Mouse (Mus musculus) limb, embryonic 15.5 days (tissue): ENCODE measurements at regions not wholly inside any gene's neighbourhood (a gene's known extent, or its start where the extent isn't known, plus 50 kb on each side); places are given as distances from the start of the nearest gene placed in this dataset.
"Not testable (repeated sequence)": the region's sequence is repeated elsewhere in the genome, so short reads cannot be mapped to it uniquely, and the experiment has no call there.

Source experiments
- ATAC-seq: fragments of 200-750 bp; cut with Nextera tagmentation; 2 replicates; pipeline ENCODE4 v1.8.0; 2017; ENCODE audit warnings: low read depth, moderate TSS enrichment; ENCODE audit not compliant: insufficient number of reproducible peaks, low FRiP score, low TSS enrichment
- H3K27ac ChIP-seq: fragments of 300-500 bp; sonication (generic); 2 replicates; pipeline ENCODE4 v1.5.1; 2015; ENCODE audit warnings: moderate library complexity, mild to moderate bottlenecking, inconsistent platforms
- H3K27me3 ChIP-seq: fragments of 300-500 bp; sonication (generic); 2 replicates; pipeline ENCODE4 v1.6.1; 2015; ENCODE audit warnings: inconsistent platforms
- H3K36me3 ChIP-seq: fragments of 300-500 bp; sonication (generic); 2 replicates; pipeline ENCODE4 v1.6.1; 2015; ENCODE audit warnings: inconsistent platforms
- H3K4me1 ChIP-seq: fragments of 300-500 bp; sonication (generic); 2 replicates; pipeline ENCODE4 v1.6.1; 2015; ENCODE audit warnings: inconsistent platforms
- H3K4me2 ChIP-seq: fragments of 300-500 bp; sonication (generic); 2 replicates; pipeline ENCODE4 v1.6.1; 2015; ENCODE audit warnings: mild to moderate bottlenecking, inconsistent platforms
- H3K4me3 ChIP-seq: fragments of 300-500 bp; sonication (generic); 2 replicates; pipeline ENCODE4 v1.5.1; 2015; ENCODE audit warnings: mild to moderate bottlenecking, inconsistent platforms
- H3K9ac ChIP-seq: fragments of 300-500 bp; sonication (generic); 2 replicates; pipeline ENCODE4 v1.6.1; 2015; ENCODE audit warnings: inconsistent platforms
- H3K9me3 ChIP-seq: fragments of 300-500 bp; sonication (generic); 2 replicates; pipeline ENCODE4 v1.6.1; 2016; ENCODE audit warnings: inconsistent platforms
- WGBS: fragments of 180-500 bp; shearing (Covaris S2); methylation state at CpG from one replicate; pipeline ENCODE4 v1.1.7; 2015; 5-methylcytosine and 5-hydroxymethylcytosine counted together

DNA sequence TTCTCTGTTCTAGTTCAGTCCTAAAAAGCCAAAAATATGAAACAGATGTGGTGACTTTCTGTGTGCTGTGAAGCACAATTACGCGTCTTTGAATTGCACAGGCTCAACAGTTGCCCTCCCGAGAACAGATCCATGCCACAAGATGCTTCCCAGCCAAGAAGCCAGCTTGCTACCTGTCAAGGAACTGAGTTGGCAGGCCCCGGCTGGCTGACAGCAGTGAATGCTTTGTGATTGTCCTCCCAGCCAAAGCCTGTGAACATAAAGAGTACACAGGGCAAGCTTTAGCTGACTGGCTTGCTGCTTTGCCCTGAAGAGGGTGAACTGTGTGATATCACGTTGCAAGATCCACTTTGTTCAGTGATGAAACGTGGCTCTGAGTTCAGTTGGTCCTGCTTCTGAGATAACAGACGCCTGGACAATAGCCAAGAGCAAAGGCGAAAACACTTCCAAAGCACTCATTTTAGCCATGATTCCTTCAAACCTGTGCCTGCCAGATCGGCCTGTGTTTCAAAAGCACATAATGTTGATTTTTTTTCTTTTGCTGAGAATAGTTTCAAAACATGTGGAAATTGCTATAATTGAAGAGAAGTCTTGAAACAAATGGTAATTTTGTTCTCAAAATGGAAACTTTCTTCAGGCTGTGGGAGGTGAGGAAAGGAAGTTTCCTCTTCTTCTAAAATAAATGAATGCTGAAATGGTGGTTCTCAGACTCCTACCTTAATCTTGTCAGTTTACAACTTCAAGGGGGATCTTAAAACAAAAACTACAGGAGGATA lies 173.5 kb upstream of the Arrdc3 start:
- 25% methylated on average over 9 of the region's 9 CpGs for WGBS
- Histone ChIP-seq H3K27me3 (no peaks in the 10 kb centered on the region), H3K4me3 (no peak overlapping the region), H3K27ac (no peak overlapping the region), H3K9me3 (no peaks in the 10 kb centered on the region), H3K36me3 (no peaks in the 10 kb centered on the region), H3K4me2 (no peak overlapping the region), H3K9ac (no peak overlapping the region), H3K4me1 (peaks cover 4% of the 10 kb centered on the region)
- no peak for ATAC-seq

DNA sequence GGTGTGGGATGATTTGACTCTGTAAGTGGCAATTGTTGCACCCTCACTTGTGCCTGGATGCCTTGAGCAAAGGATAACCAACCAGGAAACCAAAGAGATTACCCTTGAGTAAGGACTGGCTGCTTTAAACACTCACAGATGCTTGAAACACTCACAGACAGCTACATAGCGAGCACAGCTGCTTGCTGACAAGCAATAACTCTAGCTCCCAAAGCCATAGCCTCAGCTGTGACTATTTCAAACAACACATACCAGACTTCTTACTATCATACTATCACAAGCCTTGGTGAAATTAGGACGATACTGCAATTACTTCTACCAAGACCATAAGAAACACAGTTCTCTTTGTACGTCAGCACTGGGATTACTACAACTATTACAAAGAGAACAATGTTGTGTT lies 163.9 kb upstream of the Arrdc3 start:
- Histone ChIP-seq H3K27me3 (no peaks in the 10 kb centered on the region), H3K4me3 (no peak overlapping the region), H3K27ac (no peak overlapping the region), H3K9ac (no peak overlapping the region), H3K36me3 (no peaks in the 10 kb centered on the region), H3K4me1 (no peaks in the 10 kb centered on the region), H3K4me2 (no peak overlapping the region), H3K9me3 (no peaks in the 10 kb centered on the region)
- WGBS: 55% methylated on average over 3 of the region's 3 CpGs
- no peak for ATAC-seq

- ATAC-seq: no peak
- Histone ChIP-seq H3K36me3 (no peaks in the 10 kb centered on the region), H3K9ac (no peak overlapping the region), H3K27me3 (no peaks in the 10 kb centered on the region), H3K4me3 (no peak overlapping the region), H3K9me3 (no peaks in the 10 kb centered on the region), H3K4me2 (no peak overlapping the region), H3K27ac (no peak overlapping the region), H3K4me1 (no peaks in the 10 kb centered on the region)
- WGBS: 67% methylated on average over 4 of the region's 4 CpGs
Measured at GRCm38 (mm10) chr13:80723215-80724006, 159.8 kb upstream of the Arrdc3 start.

DNA sequence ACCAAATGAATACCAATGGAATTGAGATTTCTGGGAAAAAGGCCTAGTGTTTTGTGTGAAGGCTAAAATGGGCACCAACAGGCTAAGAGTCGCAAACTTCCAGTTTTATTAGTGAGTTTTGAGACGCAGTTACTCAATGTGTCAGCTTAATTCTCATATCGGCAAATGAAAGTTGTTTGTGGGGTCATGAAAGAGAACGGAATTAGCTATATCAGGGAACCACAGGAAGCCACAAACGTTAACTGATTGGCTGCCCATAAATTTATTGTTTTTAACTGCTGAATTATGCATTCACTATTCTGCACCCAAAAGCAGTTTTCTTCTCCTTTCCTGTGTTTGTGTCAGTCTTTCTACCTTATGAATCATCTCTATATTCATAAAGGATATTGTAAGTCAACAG lies 154.0 kb upstream of the Arrdc3 start:
- ATAC-seq: no peak
- Histone ChIP-seq H3K9ac (no peak overlapping the region), H3K4me1 (no peaks in the 10 kb centered on the region), H3K9me3 (no peaks in the 10 kb centered on the region), H3K27ac (no peak overlapping the region), H3K36me3 (no peaks in the 10 kb centered on the region), H3K4me2 (no peak overlapping the region), H3K4me3 (no peak overlapping the region), H3K27me3 (no peaks in the 10 kb centered on the region)
- 46% methylated on average over 5 of the region's 5 CpGs for WGBS

GRCm38 (mm10) chr13:80745991-80746390 lies 137.2 kb upstream of the Arrdc3 start:
- Histone ChIP-seq H3K9me3 (no peaks in the 10 kb centered on the region), H3K27me3 (peaks cover 11% of the 10 kb centered on the region; the same call in 1 of the 2 replicates), H3K27ac (no peak overlapping the region), H3K4me3 (no peak overlapping the region), H3K4me1 (no peaks in the 10 kb centered on the region), H3K9ac (no peak overlapping the region), H3K36me3 (no peaks in the 10 kb centered on the region), H3K4me2 (no peak overlapping the region)
- ATAC-seq: no peak
- 75% methylated on average over 2 of the region's 2 CpGs for WGBS

GRCm38 (mm10) chr13:80747022-80747421 lies 136.2 kb upstream of the Arrdc3 start:
- not testable (repeated sequence) for H3K36me3 ChIP-seq, H3K27ac ChIP-seq, H3K9ac ChIP-seq, ATAC-seq, H3K4me1 ChIP-seq, H3K9me3 ChIP-seq, H3K4me2 ChIP-seq, H3K4me3 ChIP-seq
- 50% methylated on average over 6 of the region's 6 CpGs for WGBS
- H3K27me3 ChIP-seq: peaks cover 11% of the 10 kb centered on the region; the same call in 1 of the 2 replicates
